Comparison of ENCODE assay signal across 1 mouse cellular context in genomic region chr2:71089766-71090165, GRCm38 (mm10).
TF ChIP-seq lines count a peak whose summit lies in the region.

No protein-coding gene starts in this region.

TF ChIP-seq in MEL, 35 proteins besides CTCF, POLR2A, EP300 and RAD21:
- TF ChIP-seq ZC3H11A (IDR thresholded peaks at IDR 0.05; ENCODE audit: low read depth, low read length) (no peak), ZKSCAN1 (IDR thresholded peaks at IDR 0.05; ENCODE audit: low read depth, low read length) (no peak), HCFC1 (IDR thresholded peaks at IDR 0.05; ENCODE audit: low read depth, low read length) (no peak), CHD1 (IDR thresholded peaks at IDR 0.05; ENCODE audit: low read depth, low read length) (no peak), GABPA (IDR thresholded peaks at IDR 0.05; ENCODE audit: low read depth, low read length) (no peak), SMC3 (IDR thresholded peaks at IDR 0.05; ENCODE audit: low read depth, low read length) (no peak), NRF1 (IDR thresholded peaks at IDR 0.05; ENCODE audit: insufficient read depth, low read depth, low read length, poor library complexity, severe bottlenecking) (no peak), TCF12 (IDR thresholded peaks at IDR 0.05; ENCODE audit: low read depth, low read length) (no peak), MYB (IDR thresholded peaks at IDR 0.05; ENCODE audit: low read depth, low read length) (no peak), TBP (IDR thresholded peaks at IDR 0.05; ENCODE audit: low read depth, low read length) (no peak), NELFE (IDR thresholded peaks at IDR 0.05; ENCODE audit: low read depth, low read length) (no peak), BHLHE40 (IDR thresholded peaks at IDR 0.05; ENCODE audit: borderline replicate concordance, low read depth, low read length) (no peak), ELF1 (IDR thresholded peaks at IDR 0.05; ENCODE audit: low read depth, low read length) (no peak), MAFK (IDR thresholded peaks at IDR 0.05; ENCODE audit: borderline replicate concordance, low read depth, low read length) (no peak), GATA1 (IDR thresholded peaks at IDR 0.05; ENCODE audit: low read depth, low read length) (no peak), ETS1 (IDR thresholded peaks at IDR 0.05; ENCODE audit: low read depth, low read length) (no peak), ZNF384 (IDR thresholded peaks at IDR 0.05; ENCODE audit: low read depth, low read length) (no peak), POLR2AphosphoS2 (IDR thresholded peaks at IDR 0.05; ENCODE audit: low read length) (no peak), CHD2 (IDR thresholded peaks at IDR 0.05; ENCODE audit: low read length) (no peak), USF2 (IDR thresholded peaks at IDR 0.05; ENCODE audit: borderline replicate concordance in 1 of 2, insufficient read depth in 1 of 2, low read depth in 1 of 2, low read length in 2 of 2) (no peak)
TF ChIP-seq in MEL: peak in this region for 0.
